Mouse (Mus musculus): Measurements from ENCODE around the gene Shank2.

Gene Shank2

GRCm38 (mm10) chr7:144229421-144229820 lies 227.7 kb downstream of the Shank2 start:
- DNase-seq (ENCODE audit: low spot score) = no peak

GRCm38 (mm10) chr7:144232132-144232706 lies 230.5 kb downstream of the Shank2 start:
- DNase-seq (ENCODE audit: low spot score) = no peak

GRCm38 (mm10) chr7:144233479-144233878 lies 231.8 kb downstream of the Shank2 start:
- peak; percentile 2 for DNase-seq (ENCODE audit: low spot score)

GRCm38 (mm10) chr7:144234783-144235182 lies 233.1 kb downstream of the Shank2 start:
- peak; percentile 1 for DNase-seq (ENCODE audit: low spot score)

- no peak for DNase-seq (ENCODE audit: low spot score)
Observed at GRCm38 (mm10) chr7:144235523-144235922, 233.8 kb downstream of the Shank2 start.

GRCm38 (mm10) chr7:144236802-144237201 lies 235.1 kb downstream of the Shank2 start:
- DNase-seq (ENCODE audit: low spot score) = no peak

GRCm38 (mm10) chr7:144238409-144238808 lies 236.7 kb downstream of the Shank2 start:
- DNase-seq (ENCODE audit: low spot score) = no peak

GRCm38 (mm10) chr7:144238992-144239391 lies 237.3 kb downstream of the Shank2 start:
- no peak for DNase-seq (ENCODE audit: low spot score)

GRCm38 (mm10) chr7:144239571-144240370 lies 238.0 kb downstream of the Shank2 start:
- no peak for DNase-seq (ENCODE audit: low spot score)

GRCm38 (mm10) chr7:144240736-144241343 lies 239.1 kb downstream of the Shank2 start:
- no peak for DNase-seq (ENCODE audit: low spot score)

- DNase-seq (ENCODE audit: low spot score) = no peak
Observed at GRCm38 (mm10) chr7:144244203-144244602, 242.5 kb downstream of the Shank2 start.

GRCm38 (mm10) chr7:144246271-144246670 lies 244.5 kb downstream of the Shank2 start:
- DNase-seq (ENCODE audit: low spot score) = no peak

GRCm38 (mm10) chr7:144248686-144249422 lies 247.1 kb downstream of the Shank2 start:
- DNase-seq (ENCODE audit: low spot score) = no peak

GRCm38 (mm10) chr7:144250791-144251190 lies 249.1 kb downstream of the Shank2 start:
- no peak for DNase-seq (ENCODE audit: low spot score)

GRCm38 (mm10) chr7:144251250-144251649 lies 249.5 kb downstream of the Shank2 start:
- DNase-seq (ENCODE audit: low spot score) = no peak

GRCm38 (mm10) chr7:144254674-144255246 lies 253.0 kb downstream of the Shank2 start:
- no peak for DNase-seq (ENCODE audit: low spot score)

GRCm38 (mm10) chr7:144257821-144258220 lies 256.1 kb downstream of the Shank2 start:
- DNase-seq (ENCODE audit: low spot score) = no peak

- no peak for DNase-seq (ENCODE audit: low spot score)
Observed at GRCm38 (mm10) chr7:144258332-144258731, 256.6 kb downstream of the Shank2 start.

- DNase-seq (ENCODE audit: low spot score) = no peak
Observed at GRCm38 (mm10) chr7:144262666-144263065, 260.9 kb downstream of the Shank2 start.

GRCm38 (mm10) chr7:144266745-144267144 lies 265.0 kb downstream of the Shank2 start:
- DNase-seq (ENCODE audit: low spot score) = no peak

GRCm38 (mm10) chr7:144268329-144268728 lies 266.6 kb downstream of the Shank2 start:
- DNase-seq (ENCODE audit: low spot score) = no peak

- DNase-seq (ENCODE audit: low spot score) = no peak
Observed at GRCm38 (mm10) chr7:144268778-144269177, 267.1 kb downstream of the Shank2 start.

Data from lung, postnatal 25 days (tissue).